Mouse (Mus musculus) lung, embryonic 15.5 days (tissue): Measurements from ENCODE around the gene Kcng3. TPM values are rescaled to one million over a fixed set of nuclear protein-coding genes. Genes with fewer than 3 reads are reported as not detected.

ENCODE experiments used
- ATAC-seq: fragments of 200-750 bp; cut with Nextera tagmentation; 2 replicates; pipeline ENCODE4 v1.8.0; 2017; ENCODE audit warnings: moderate number of reproducible peaks, borderline replicate concordance; ENCODE audit not compliant: low FRiP score, low TSS enrichment; ENCODE audit errors: extremely low read depth
- H3K27ac ChIP-seq: fragments of 300-500 bp; sonication (generic); 2 replicates; pipeline ENCODE4 v1.5.1; 2015; ENCODE audit warnings: moderate library complexity, mild to moderate bottlenecking, inconsistent platforms
- H3K27me3 ChIP-seq: fragments of 300-500 bp; sonication (generic); 2 replicates; pipeline ENCODE4 v1.6.1; 2015; ENCODE audit warnings: inconsistent platforms
- H3K36me3 ChIP-seq: fragments of 300-500 bp; sonication (generic); 2 replicates; pipeline ENCODE4 v1.6.1; 2015; ENCODE audit warnings: inconsistent platforms
- H3K4me1 ChIP-seq: fragments of 300-500 bp; sonication (generic); 2 replicates; pipeline ENCODE4 v1.6.1; 2015; ENCODE audit warnings: inconsistent platforms
- H3K4me2 ChIP-seq: fragments of 300-500 bp; sonication (generic); 2 replicates; pipeline ENCODE4 v1.6.1; 2015; ENCODE audit warnings: inconsistent platforms, mild to moderate bottlenecking, moderate library complexity
- H3K4me3 ChIP-seq: fragments of 300-500 bp; sonication (generic); 2 replicates; pipeline ENCODE4 v1.5.1; 2015; ENCODE audit warnings: mild to moderate bottlenecking, inconsistent platforms
- H3K9ac ChIP-seq: fragments of 300-500 bp; sonication (generic); 2 replicates; pipeline ENCODE4 v1.6.1; 2015; ENCODE audit warnings: inconsistent platforms
- H3K9me3 ChIP-seq: fragments of 300-500 bp; sonication (generic); 2 replicates; pipeline ENCODE4 v1.6.1; 2016; ENCODE audit warnings: inconsistent platforms
- WGBS: fragments of 180-500 bp; shearing (Covaris S2); methylation state at CpG from one replicate; pipeline ENCODE4 v1.1.7; 2015; 5-methylcytosine and 5-hydroxymethylcytosine counted together
- polyA plus RNA-seq: library from polyadenylated mRNA; unstranded; fragments of >200 nt; fragmentation: Nextera tagmentation; extraction: Ambion mirVana; gene quantifications from 2 replicates; pipeline ENCODE4 v1.2.1, GENCODE M21; 2015

Kcng3 gene
- polyA plus RNA-seq, 1 experiment from 2014 or later: not detected

DNA sequence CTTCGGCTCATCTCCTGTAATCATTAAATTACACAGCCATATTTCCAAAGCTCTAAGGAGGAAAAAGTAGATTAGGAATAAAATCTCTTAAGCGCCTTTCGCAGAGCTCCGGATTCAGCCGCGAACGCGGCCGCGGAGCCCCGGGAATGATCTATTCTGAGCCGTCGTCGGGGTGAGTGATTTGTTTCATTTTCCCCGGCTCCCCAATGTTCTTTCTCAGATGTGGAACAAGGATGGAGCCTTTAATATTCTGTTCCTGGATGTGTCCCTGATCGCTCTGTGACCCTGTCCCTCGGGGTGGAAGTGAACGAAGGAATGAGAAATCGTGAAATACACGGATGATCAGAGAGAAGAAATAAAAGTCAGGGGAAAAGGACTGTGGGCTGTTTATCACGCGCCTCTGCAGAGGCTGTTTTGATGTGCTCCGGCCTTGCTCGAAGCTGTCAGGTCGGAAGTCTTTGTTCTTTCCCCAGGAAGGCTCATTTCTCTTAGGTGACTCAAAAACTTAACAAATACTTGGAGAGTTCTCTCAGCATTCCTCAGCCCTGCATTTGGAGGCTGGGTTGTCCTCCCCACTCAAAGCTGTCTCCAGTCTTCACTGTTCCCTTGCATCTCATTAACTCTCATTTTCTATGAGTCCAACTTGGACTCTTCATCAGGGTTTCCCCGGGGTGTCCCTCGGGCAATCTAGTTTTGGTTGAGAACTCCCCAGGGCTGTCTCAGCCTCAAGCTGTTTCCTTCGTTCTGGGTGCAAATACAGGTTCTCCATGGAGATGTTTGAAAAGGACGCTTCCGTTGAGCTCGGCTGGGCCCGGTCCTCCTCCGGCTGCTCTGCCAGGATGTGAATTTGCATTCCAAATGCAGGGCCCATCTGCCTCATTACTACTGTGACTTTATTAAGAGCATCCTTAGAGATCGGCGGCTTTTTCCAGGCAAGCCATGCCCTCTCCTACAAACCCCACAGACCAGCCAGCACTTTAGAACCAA, 85.6 kb downstream of the Kcng3 start:
- Histone ChIP-seq H3K27me3 (peaks cover 5% of the 10 kb centered on the region), H3K4me2 (peak overlapping the region; percentile 54), H3K4me1 (peaks cover 8% of the 10 kb centered on the region), H3K36me3 (no peaks in the 10 kb centered on the region), H3K9me3 (no peaks in the 10 kb centered on the region), H3K4me3 (peak overlapping the region; percentile 32), H3K27ac (no peak overlapping the region), H3K9ac (peak overlapping the region; percentile 4; the same call in 1 of the 2 replicates)
- no peak for ATAC-seq
- WGBS: 7% methylated on average over 35 of the region's 35 CpGs

- WGBS: 73% methylated on average over 6 of the region's 6 CpGs
Measured at GRCm38 (mm10) chr17:83545259-83545658, 86.4 kb downstream of the Kcng3 start.

DNA sequence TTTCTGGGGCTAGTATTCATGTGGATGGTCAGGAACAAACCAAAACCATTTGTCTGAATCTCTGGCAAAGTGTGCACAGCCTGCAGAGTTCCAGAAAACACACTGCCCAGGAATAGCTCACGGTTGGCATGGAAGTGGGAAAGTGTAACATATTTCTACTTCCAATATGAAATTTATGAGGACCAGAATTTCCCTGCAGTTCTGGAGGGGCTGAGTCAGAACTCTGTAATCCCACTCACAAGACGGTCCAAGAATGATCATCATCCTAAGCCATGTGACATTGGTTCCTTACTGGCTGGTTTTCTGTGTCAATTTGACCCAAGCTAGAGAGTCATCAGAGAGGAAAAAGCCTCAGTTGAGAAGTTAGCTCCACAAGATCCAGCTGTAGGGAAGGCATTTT, 89.3 kb downstream of the Kcng3 start:
- Histone ChIP-seq H3K9ac (no peak overlapping the region), H3K4me3 (no peak overlapping the region), H3K4me1 (peaks cover 20% of the 10 kb centered on the region), H3K36me3 (no peaks in the 10 kb centered on the region), H3K4me2 (no peak overlapping the region), H3K9me3 (no peaks in the 10 kb centered on the region), H3K27me3 (peaks cover 5% of the 10 kb centered on the region), H3K27ac (no peak overlapping the region)
- no peak for ATAC-seq
- 76% methylated on average over 2 of the region's 2 CpGs for WGBS

More at GRCm38 (mm10) chr17:83545259-83545658, 86.4 kb downstream of the Kcng3 start:
- Histone ChIP-seq H3K4me3 (peak overlapping the region; percentile 32), H3K36me3 (no peaks in the 10 kb centered on the region), H3K4me2 (peak overlapping the region; percentile 54), H3K27me3 (peaks cover 5% of the 10 kb centered on the region), H3K9me3 (no peaks in the 10 kb centered on the region), H3K27ac (no peak overlapping the region), H3K9ac (0 out of 2 replicates have a peak overlapping the region, but pooled peaks have one; percentile 4), H3K4me1 (peaks cover 8% of the 10 kb centered on the region)
- ATAC-seq: no peak

DNA sequence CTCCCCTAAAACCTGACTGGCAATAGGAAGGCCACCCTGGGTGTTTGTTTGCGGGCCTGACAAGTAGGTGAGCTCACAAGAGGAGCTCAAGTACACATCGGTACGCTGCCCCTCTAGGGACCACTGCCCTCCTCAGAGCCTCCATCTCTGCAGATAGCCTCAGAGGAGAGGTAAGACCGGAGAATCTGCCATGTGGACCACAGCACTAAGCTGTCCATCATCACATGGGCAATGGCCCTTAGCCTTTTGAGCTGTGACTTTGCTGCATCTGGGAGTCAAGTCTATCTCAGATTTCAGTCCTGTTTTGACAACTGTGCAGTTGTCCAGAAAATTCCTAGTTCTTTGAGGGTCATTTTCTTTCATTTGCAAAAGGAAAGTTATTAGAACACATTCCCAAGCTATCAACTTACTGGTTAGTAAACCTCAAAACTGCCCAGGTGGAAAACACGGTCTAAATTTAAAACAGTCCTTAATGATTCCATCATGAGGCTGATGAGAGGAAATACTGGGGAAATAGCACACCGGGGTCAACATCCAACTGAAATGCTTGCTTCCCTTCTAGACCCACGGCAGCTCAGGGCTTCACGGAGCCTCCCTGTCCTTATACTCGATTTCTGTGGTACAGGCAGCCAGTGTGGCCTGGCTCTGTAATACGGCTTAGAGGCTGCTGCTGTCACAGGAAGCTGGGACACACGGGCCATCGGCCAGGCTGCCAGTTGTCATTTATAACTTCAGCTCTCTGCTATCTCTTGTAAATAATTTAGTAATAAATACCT, 92.2 kb downstream of the Kcng3 start:
- Histone ChIP-seq H3K9ac (no peak overlapping the region), H3K27me3 (no peaks in the 10 kb centered on the region; the same call in 1 of the 2 replicates), H3K27ac (no peak overlapping the region), H3K4me2 (no peak overlapping the region), H3K4me3 (no peak overlapping the region), H3K9me3 (no peaks in the 10 kb centered on the region), H3K36me3 (no peaks in the 10 kb centered on the region), H3K4me1 (peaks cover 11% of the 10 kb centered on the region; the same call in 1 of the 2 replicates)
- no peak for ATAC-seq
- WGBS: 45% methylated on average over 12 of the region's 12 CpGs

GRCm38 (mm10) chr17:83538694-83539093, 93.0 kb downstream of the Kcng3 start:
- peaks cover 11% of the 10 kb centered on the region; the same call in 1 of the 2 replicates for H3K4me1 ChIP-seq
- no peak overlapping the region for H3K4me3 ChIP-seq
- no peaks in the 10 kb centered on the region; the same call in 1 of the 2 replicates for H3K27me3 ChIP-seq
- H3K36me3 ChIP-seq: no peaks in the 10 kb centered on the region
- H3K4me2 ChIP-seq: no peak overlapping the region
- H3K9ac ChIP-seq: no peak overlapping the region
- ATAC-seq: no peak
- no peak overlapping the region for H3K27ac ChIP-seq
- 32% methylated on average over 1 of the region's 1 CpGs for WGBS
- no peaks in the 10 kb centered on the region for H3K9me3 ChIP-seq

DNA sequence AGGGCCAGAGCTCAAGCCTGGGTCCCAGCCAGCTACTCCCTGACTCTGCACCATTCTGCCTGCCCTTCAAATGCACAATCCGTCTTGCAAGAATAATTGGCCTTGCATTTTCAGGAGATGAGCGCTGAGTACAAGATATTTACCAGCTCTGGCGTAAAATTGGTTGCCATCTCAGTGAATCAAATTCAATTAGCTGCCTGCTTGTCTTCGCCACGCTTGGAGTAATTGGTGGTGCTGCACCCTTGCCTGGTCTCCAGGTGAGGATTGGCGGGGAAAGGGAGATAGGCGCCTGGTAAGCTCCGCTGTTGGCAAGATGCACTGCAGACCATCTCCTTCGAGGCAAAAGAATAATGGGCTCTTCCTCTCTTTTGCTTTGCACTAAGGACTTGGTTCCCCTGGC, 93.6 kb downstream of the Kcng3 start:
- H3K4me1 ChIP-seq: peaks cover 11% of the 10 kb centered on the region; the same call in 1 of the 2 replicates
- 72% methylated on average over 9 of the region's 9 CpGs for whole genome bisulfite sequencing
- no peak overlapping the region for H3K4me3 ChIP-seq
- H3K9ac ChIP-seq: no peak overlapping the region
- H3K27me3 ChIP-seq: no peaks in the 10 kb centered on the region; the same call in 1 of the 2 replicates
- H3K4me2 ChIP-seq: no peak overlapping the region
- H3K36me3 ChIP-seq: no peaks in the 10 kb centered on the region
- H3K9me3 ChIP-seq: no peaks in the 10 kb centered on the region
- H3K27ac ChIP-seq: no peak overlapping the region
- ATAC-seq: no peak

Other genes with a start within 250 kb of the Kcng3 start
- 165 and 172 TPM in 2 replicates for gene Cox7a2l, start 114.6 kb downstream of the Kcng3 start, polyA plus RNA-seq
- gene Mta3, start 74.3 kb upstream of the Kcng3 start, polyA plus RNA-seq: 47.7 and 51.5 TPM in 2 replicates
- 0.69 and 0.89 TPM in 2 replicates for gene Haao, start 216.1 kb upstream of the Kcng3 start, polyA plus RNA-seq